Mouse (Mus musculus) liver, embryonic 14.5 days (tissue): ENCODE results near the gene S100pbp. TPM values are rescaled to one million over a fixed set of nuclear protein-coding genes. Genes with fewer than 3 reads are reported as not detected.

ENCODE experiments used
- ATAC-seq: fragments of 200-750 bp; cut with Nextera tagmentation; 2 replicates; pipeline ENCODE4 v1.8.0; 2017; ENCODE audit warnings: moderate number of reproducible peaks, mild to moderate bottlenecking, moderate library complexity; ENCODE audit not compliant: insufficient read depth
- DNase-seq, 3 experiments: peaks; one replicate each; pipeline ENCODE4 v3.0.0-alpha.2; 2012 to 2013; ENCODE audit warnings: low read depth in 3 of 3, low spot score in 3 of 3
- H3K27ac ChIP-seq: fragments of 300-500 bp; sonication (generic); 2 replicates; pipeline ENCODE4 v1.5.1; 2014; ENCODE audit warnings: moderate library complexity, mild to moderate bottlenecking, control low read depth, inconsistent platforms
- H3K27me3 ChIP-seq: fragments of 300-500 bp; sonication (generic); 2 replicates; pipeline ENCODE4 v1.6.1; 2014; ENCODE audit warnings: mild to moderate bottlenecking, low read length, moderate library complexity; ENCODE audit not compliant: control insufficient read depth, insufficient read depth
- H3K36me3 ChIP-seq: fragments of 300-500 bp; sonication (generic); replicated peaks from 2 replicates; pipeline ENCODE4 v1.6.1; 2014; ENCODE audit warnings: low read depth; ENCODE audit not compliant: control insufficient read depth, insufficient read depth
- H3K4me1 ChIP-seq, 2 experiments: fragments of 200-500 bp in 1 of 2; fragments of 300-500 bp in 1 of 2; sonication (generic) in 1 of 2; replicated peaks; 2 replicates each; pipeline ENCODE4 v1.6.1; 2012 to 2014; ENCODE audit warnings: antibody characterized with exemption in 1 of 2, inconsistent platforms in 1 of 2, low read length in 1 of 2; ENCODE audit not compliant: control insufficient read depth in 2 of 2, insufficient read depth in 2 of 2
- H3K4me2 ChIP-seq: fragments of 300-500 bp; sonication (generic); 2 replicates; pipeline ENCODE4 v1.6.1; 2014; ENCODE audit warnings: low read depth, mild to moderate bottlenecking, control low read depth, moderate library complexity
- H3K4me3 ChIP-seq, 2 experiments: fragments of 200-500 bp in 1 of 2; fragments of 300-500 bp in 1 of 2; sonication (generic) in 1 of 2; 2 replicates each; pipeline ENCODE4 v1.5.1; 2012 to 2014; ENCODE audit warnings: low read depth in 2 of 2, low read length in 2 of 2, mild to moderate bottlenecking in 2 of 2, control low read depth in 1 of 2, inconsistent platforms in 1 of 2, moderate library complexity in 1 of 2; ENCODE audit not compliant: insufficient read depth in 1 of 2
- H3K9ac ChIP-seq: fragments of 300-500 bp; sonication (generic); replicated peaks from 2 replicates; pipeline ENCODE4 v1.6.1; 2014; ENCODE audit warnings: mild to moderate bottlenecking, control low read depth, moderate library complexity
- H3K9me3 ChIP-seq: fragments of 300-500 bp; sonication (generic); 2 replicates; pipeline ENCODE4 v1.6.1; 2016; ENCODE audit warnings: low read length, mixed read lengths; ENCODE audit not compliant: control insufficient read depth
- CTCF ChIP-seq: IDR thresholded peaks from 2 replicates; pipeline ENCODE4 v1.5.1; 2016; ENCODE audit warnings: antibody characterized with exemption, low read depth, control low read depth
- EP300 ChIP-seq: IDR thresholded peaks from 2 replicates; pipeline ENCODE4 v1.6.1; 2016; ENCODE audit warnings: antibody characterized with exemption, low read depth
- WGBS: fragments of 180-500 bp; shearing (Covaris S2); extraction: QIAGEN DNeasy Blood & Tissue Kit; methylation state at CpG from one replicate; pipeline ENCODE4 v1.1.7; 2014; ENCODE audit not compliant: insufficient replicate concordance; 5-methylcytosine and 5-hydroxymethylcytosine counted together
- polyA plus RNA-seq, 2 experiments: library from polyadenylated mRNA; depleted of rRNA in 1 of 2; stranded (reverse) in 1 of 2; unstranded in 1 of 2; fragments of >200 nt; fragmentation: Nextera tagmentation in 1 of 2; extraction: Ambion mirVana in 1 of 2; gene quantifications; 2 replicates each; pipeline versions ENCODE4 v1.2.1 to v1.2.3; 2012 to 2014

The S100pbp gene
- polyA plus RNA-seq, 2 experiments = 4.8 to 12.5 TPM

- peak within 1 kb of the TSS in 1 of 2 experiments; percentile 23; a peak in 2 of 4 replicates for H3K4me3 ChIP-seq
These were observed 84.2 kb downstream of the S100pbp start, which contains the start of gene Tmem54 for GRCm38 (mm10) chr4:129105356-129105755. TSS of gene Tmem54 (plus strand) at chr4:129105548.

GRCm38 (mm10) chr4:129102133-129102829 lies 87.2 kb downstream of the S100pbp start:
- peaks cover 32% of the 10 kb centered on the region for H3K27me3 ChIP-seq
- H3K27ac ChIP-seq = no peak overlapping the region
- TF ChIP-seq EP300 = no peak
- no peak for TF ChIP-seq CTCF
- H3K9ac ChIP-seq = no peak overlapping the region
- peak; percentile 53 for ATAC-seq
- no peaks in the 10 kb centered on the region for H3K36me3 ChIP-seq
- H3K4me3 ChIP-seq = no peak overlapping the region
- WGBS = 44% methylated on average over 14 of the region's 14 CpGs
- peak in 1 of 3 experiments; percentile 9 for DNase-seq
- no peak overlapping the region for H3K4me2 ChIP-seq
- H3K4me1 ChIP-seq = 0 out of 4 replicates have a peak, but pooled peaks cover 0 to 2% of the 10 kb centered on the region in 2 experiments
- H3K9me3 ChIP-seq = no peaks in the 10 kb centered on the region

More at GRCm38 (mm10) chr4:129105356-129105755, 84.2 kb downstream of the S100pbp start, which contains the start of gene Tmem54:
- 1% methylated on average over 39 of the region's 40 CpGs for WGBS
- Histone ChIP-seq H3K4me2 (peak within 1 kb of the TSS; percentile 45), H3K9ac (no peak within 1 kb of the TSS), H3K27me3 (peaks cover 32% of the 10 kb centered on the region), H3K27ac (no peak within 1 kb of the TSS), H3K9me3 (no peaks in the 10 kb centered on the region), H3K4me1 (0 out of 4 replicates have a peak, but pooled peaks cover 0 to 2% of the 10 kb centered on the region in 2 experiments), H3K36me3 (no peaks in the 10 kb centered on the region)
- DNase-seq (no peak), ATAC-seq (no peak)
- TF ChIP-seq EP300 = no peak
- no peak for TF ChIP-seq CTCF

Other genes starting within 250 kb of the S100pbp start
- 0.47 and 0.62 TPM in 2 replicates for gene Azin2, start 227.3 kb downstream of the S100pbp start, polyA plus RNA-seq (2012; rRNA removed)
- 0.27 and 0.59 TPM in 2 replicates for gene Azin2, start 227.3 kb downstream of the S100pbp start, polyA plus RNA-seq (2014; fragmentation: Nextera tagmentation; extraction: Ambion mirVana)
- gene Ak2, start 197.8 kb downstream of the S100pbp start, polyA plus RNA-seq (2012; rRNA removed) = 44.6 and 68.3 TPM in 2 replicates
- gene Ak2, start 197.8 kb downstream of the S100pbp start, polyA plus RNA-seq (2014; fragmentation: Nextera tagmentation; extraction: Ambion mirVana) = 94.0 and 101 TPM in 2 replicates
- 9.5 and 11.2 TPM in 2 replicates for gene Rnf19b, start 131.5 kb downstream of the S100pbp start, polyA plus RNA-seq (2012; rRNA removed)
- gene Rnf19b, start 131.5 kb downstream of the S100pbp start, polyA plus RNA-seq (2014; fragmentation: Nextera tagmentation; extraction: Ambion mirVana) = 4.0 and 4.3 TPM in 2 replicates
- 1.2 and 1.4 TPM in 2 replicates for gene Tmem54, start 84.2 kb downstream of the S100pbp start, polyA plus RNA-seq (2012; rRNA removed)
- 1.1 and 1.3 TPM in 2 replicates for gene Tmem54, start 84.2 kb downstream of the S100pbp start, polyA plus RNA-seq (2014; fragmentation: Nextera tagmentation; extraction: Ambion mirVana)
- 2.0 and 2.1 TPM in 2 replicates for gene Hpca, start 67.7 kb downstream of the S100pbp start, polyA plus RNA-seq (2012; rRNA removed)
- 0.23 and 0.28 TPM in 2 replicates for gene Hpca, start 67.7 kb downstream of the S100pbp start, polyA plus RNA-seq (2014; fragmentation: Nextera tagmentation; extraction: Ambion mirVana)
- gene Fndc5, start 52.7 kb downstream of the S100pbp start, polyA plus RNA-seq (2012; rRNA removed) = 0.36 and 0.56 TPM in 2 replicates
- gene Fndc5, start 52.7 kb downstream of the S100pbp start, polyA plus RNA-seq (2014; fragmentation: Nextera tagmentation; extraction: Ambion mirVana) = 0.30 and 0.99 TPM in 2 replicates
- 17.3 and 28.7 TPM in 2 replicates for gene Yars, start within 50 bp of the S100pbp start, polyA plus RNA-seq (2012; rRNA removed)
- gene Yars, start within 50 bp of the S100pbp start, polyA plus RNA-seq (2014; fragmentation: Nextera tagmentation; extraction: Ambion mirVana) = 53.2 and 59.8 TPM in 2 replicates
- 1.2 and 1.5 TPM in 2 replicates for gene C77080, start 71.7 kb upstream of the S100pbp start, polyA plus RNA-seq (2012; rRNA removed)
- gene C77080, start 71.7 kb upstream of the S100pbp start, polyA plus RNA-seq (2014; fragmentation: Nextera tagmentation; extraction: Ambion mirVana) = 0.74 and 0.91 TPM in 2 replicates
- 0.01 and 0.03 TPM in 2 replicates for gene Sync, start 97.9 kb upstream of the S100pbp start, polyA plus RNA-seq (2012; rRNA removed)
- gene Sync, start 97.9 kb upstream of the S100pbp start, polyA plus RNA-seq (2014; fragmentation: Nextera tagmentation; extraction: Ambion mirVana) = 0.08 TPM in 1 of 2 replicates, not detected in the other
- 45.8 and 60.8 TPM in 2 replicates for gene Rbbp4, start 145.6 kb upstream of the S100pbp start, polyA plus RNA-seq (2012; rRNA removed)
- gene Rbbp4, start 145.6 kb upstream of the S100pbp start, polyA plus RNA-seq (2014; fragmentation: Nextera tagmentation; extraction: Ambion mirVana) = 241 and 248 TPM in 2 replicates
- 22.3 and 24.5 TPM in 2 replicates for gene Zbtb8os, start 146.0 kb upstream of the S100pbp start, polyA plus RNA-seq (2012; rRNA removed)
- gene Zbtb8os, start 146.0 kb upstream of the S100pbp start, polyA plus RNA-seq (2014; fragmentation: Nextera tagmentation; extraction: Ambion mirVana) = 33.2 and 33.8 TPM in 2 replicates
- 1.8 and 2.1 TPM in 2 replicates for gene Zbtb8a, start 188.4 kb upstream of the S100pbp start, polyA plus RNA-seq (2012; rRNA removed)
- 0.41 and 1.1 TPM in 2 replicates for gene Zbtb8a, start 188.4 kb upstream of the S100pbp start, polyA plus RNA-seq (2014; fragmentation: Nextera tagmentation; extraction: Ambion mirVana)